Mouse (Mus musculus) cortical plate, adult 2 months (tissue): ENCODE data around the gene Ufm1. TPM values are rescaled to one million over a fixed set of nuclear protein-coding genes. Genes with fewer than 3 reads are reported as not detected.

ENCODE experiments used
- H3K27ac ChIP-seq: fragments of 200-500 bp; 2 replicates; pipeline ENCODE4 v1.5.1; 2012; ENCODE audit warnings: low read length, control low read depth, inconsistent platforms; ENCODE audit not compliant: insufficient read depth
- H3K4me1 ChIP-seq: fragments of 200-500 bp; 2 replicates; pipeline ENCODE4 v1.6.1; 2011; ENCODE audit warnings: low read length; ENCODE audit not compliant: control insufficient read depth, insufficient read depth
- H3K4me3 ChIP-seq: fragments of 200-500 bp; 2 replicates; pipeline ENCODE4 v1.5.1; 2011; ENCODE audit warnings: mild to moderate bottlenecking, low read length, control low read depth; ENCODE audit not compliant: insufficient read depth
- CTCF ChIP-seq: fragments of 200-500 bp; IDR thresholded peaks from 2 replicates; pipeline ENCODE4 v1.5.1; 2011; ENCODE audit warnings: mild to moderate bottlenecking, control low read depth, low read length; ENCODE audit not compliant: insufficient read depth; ENCODE audit errors: extremely low read depth
- POLR2A ChIP-seq: fragments of 200-500 bp; IDR thresholded peaks from 2 replicates; pipeline ENCODE4 v1.6.1; 2011; ENCODE audit warnings: mild to moderate bottlenecking, low read length, control low read depth; ENCODE audit not compliant: insufficient read depth; ENCODE audit errors: extremely low read depth
- polyA plus RNA-seq: library from polyadenylated mRNA; depleted of rRNA; stranded (reverse); fragments of >200 nt; gene quantifications from 2 replicates; pipeline ENCODE4 v1.2.3, GENCODE M21; 2012; rRNA removed

The Ufm1 gene
- 39.9 and 48.0 TPM in 2 replicates for polyA plus RNA-seq

DNA sequence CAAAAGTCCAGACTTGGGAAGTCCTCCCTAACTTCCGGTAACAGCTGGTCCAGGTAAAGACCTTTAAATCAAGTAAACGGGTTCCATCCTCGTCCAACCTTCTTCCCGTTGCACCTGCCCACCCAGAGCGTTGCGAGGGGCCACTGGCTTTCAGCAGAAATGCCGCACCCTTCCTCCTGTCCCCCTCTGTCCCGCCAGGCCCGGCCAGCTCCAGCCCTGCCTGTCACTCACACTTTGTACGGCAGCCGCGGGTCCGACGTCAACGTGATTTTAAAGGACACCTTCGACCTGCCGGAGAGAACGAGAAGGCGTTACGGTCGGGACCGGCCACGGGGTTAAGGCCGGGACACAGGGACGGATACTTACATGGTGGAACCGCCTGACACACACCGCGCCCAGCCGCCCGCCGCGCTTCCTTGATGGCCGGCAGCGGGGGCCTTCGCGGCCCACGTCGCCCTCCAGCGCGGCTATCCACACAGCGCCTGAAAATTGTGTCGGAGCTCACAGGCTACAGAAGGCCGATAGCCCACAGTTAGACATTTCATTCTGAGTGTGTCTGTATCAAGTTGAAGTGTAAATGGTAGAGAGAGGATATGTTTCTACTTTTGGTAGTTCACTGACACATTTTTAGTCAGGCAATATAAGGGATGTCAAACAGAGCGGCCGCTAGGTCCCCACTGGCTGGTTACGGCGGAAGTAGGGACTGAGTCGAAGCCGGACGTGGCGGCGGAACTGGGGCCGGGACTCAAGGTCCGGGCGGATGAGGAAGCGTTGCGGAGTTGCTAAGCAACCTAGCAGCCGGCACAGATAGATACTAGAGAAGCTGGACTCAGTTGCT is at the start of gene Ufm1:
TSS of gene Ufm1 (minus strand) at position 448 of the 838 bp plus-strand sequence.
- no peak for TF ChIP-seq CTCF
- TF ChIP-seq POLR2A: 0 out of 2 replicates have a peak, but pooled peaks have one; percentile 23
- Histone ChIP-seq H3K4me3 (peak within 1 kb of the TSS; percentile 90), H3K4me1 (peaks cover 4% of the 10 kb centered on the region; the same call in 1 of the 2 replicates), H3K27ac (peak within 1 kb of the TSS; percentile 77)

DNA sequence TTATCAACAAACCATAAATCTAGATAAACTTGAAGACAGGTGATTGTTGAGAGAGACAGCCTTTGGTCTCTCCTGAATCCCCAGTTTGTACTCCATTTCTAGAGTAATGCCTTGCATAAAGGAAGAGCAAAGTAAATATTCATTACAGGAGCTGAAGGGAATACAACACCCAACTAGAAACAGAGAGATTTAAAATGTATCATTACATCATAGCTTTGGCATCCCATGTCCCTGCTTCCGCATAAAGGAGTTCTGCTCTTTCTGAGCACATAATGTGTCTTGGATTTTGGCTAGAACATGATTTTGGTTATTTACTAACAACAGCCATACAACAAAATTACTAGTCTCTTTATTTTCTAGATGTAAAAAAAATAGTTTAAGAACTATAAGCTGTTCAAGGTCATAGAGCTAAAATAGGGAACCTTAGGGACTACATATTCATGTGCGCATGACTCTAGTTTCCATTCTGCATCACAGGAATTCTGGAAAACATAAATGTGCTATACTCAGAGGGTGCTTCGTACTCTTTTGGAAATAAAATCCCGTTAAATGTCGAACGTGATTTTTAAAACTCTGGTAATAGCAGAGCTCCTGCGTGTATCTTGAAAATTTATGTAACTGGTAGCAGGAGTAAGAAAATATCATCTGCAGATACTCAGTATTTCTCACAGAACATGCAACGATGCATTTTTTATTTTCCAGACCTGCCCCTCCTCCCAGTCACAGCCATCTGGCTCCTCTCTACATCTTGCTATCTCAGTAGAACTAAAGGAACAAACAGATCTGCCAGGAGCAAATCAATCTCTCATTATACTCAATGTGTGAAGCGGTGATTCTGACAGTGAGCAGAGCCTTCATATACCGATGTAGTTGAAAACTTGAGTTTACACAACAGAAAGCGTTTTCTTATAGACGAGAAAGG is 27.2 kb upstream of the Ufm1 start:
- H3K4me3 ChIP-seq: no peak overlapping the region

DNA sequence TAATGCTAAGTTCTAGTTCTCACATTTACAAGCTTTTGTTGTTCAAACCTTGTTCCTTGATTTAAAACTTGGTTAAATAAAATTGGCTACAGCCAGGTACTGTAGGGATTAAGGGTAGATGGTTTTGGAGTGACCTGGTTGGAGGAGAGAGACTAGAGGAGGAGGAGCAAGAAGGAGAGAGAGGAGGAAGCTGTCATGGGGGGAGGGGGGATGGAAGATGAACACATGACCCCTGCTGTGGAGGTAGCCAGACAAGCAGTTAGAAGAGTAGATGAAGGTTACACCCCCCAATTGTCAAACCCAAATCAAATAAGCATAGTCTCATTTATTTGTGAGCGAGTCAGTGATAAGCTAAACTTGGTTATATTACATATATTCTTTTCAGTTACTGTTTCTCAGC is 8.0 kb upstream of the Ufm1 start:
- no peak overlapping the region for H3K4me3 ChIP-seq

More for the DNA sequence above, 27.2 kb upstream of the Ufm1 start:
- no peak for TF ChIP-seq CTCF
- no peak for TF ChIP-seq POLR2A
- Histone ChIP-seq H3K4me1 (no peaks in the 10 kb centered on the region), H3K27ac (no peak overlapping the region)

DNA sequence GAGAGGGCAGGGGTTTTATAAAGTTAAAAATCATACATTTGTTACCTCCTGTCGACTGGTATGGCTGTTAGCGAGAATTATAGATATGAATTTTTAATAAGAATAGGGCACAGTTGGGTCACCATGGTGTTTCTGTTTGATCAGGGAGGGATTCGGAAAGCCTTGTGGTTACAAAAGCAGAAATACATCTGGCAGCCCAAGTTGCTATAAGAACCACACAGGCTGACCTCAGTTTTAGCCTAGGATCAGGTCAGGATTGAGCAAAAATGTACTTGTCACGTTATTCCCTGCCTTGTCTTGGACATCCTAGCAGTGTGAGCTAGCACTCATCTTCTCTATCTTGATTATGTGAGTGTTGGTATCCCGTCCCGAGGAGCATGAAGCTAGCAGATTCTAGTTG is 6.9 kb upstream of the Ufm1 start:
- Histone ChIP-seq H3K4me3 (no peak overlapping the region), H3K4me1 (no peaks in the 10 kb centered on the region), H3K27ac (no peak overlapping the region)
- TF ChIP-seq POLR2A: no peak
- TF ChIP-seq CTCF: no peak

More for the DNA sequence above, 8.0 kb upstream of the Ufm1 start:
- Histone ChIP-seq H3K27ac (no peak overlapping the region), H3K4me1 (no peaks in the 10 kb centered on the region)
- TF ChIP-seq CTCF (no peak), POLR2A (no peak)

DNA sequence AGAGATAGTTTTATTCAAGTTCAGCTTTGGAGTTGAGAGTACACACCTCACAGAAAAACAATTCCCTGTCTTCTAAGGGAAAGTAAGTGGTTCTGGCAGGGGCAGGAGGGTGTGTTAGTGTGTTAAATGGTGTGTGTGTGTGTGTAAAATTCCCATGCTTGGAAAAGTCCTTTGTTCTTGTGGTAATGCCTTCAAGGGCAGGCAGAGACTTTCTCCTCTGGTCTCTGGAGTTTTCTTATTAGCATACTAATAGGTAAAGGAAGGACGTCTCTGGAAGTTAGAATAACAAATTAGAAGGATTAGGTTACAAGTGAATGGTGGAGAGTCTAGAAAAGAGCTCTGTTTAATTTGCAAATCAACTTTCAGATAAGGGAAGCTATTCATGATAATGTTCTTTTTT is 5.6 kb upstream of the Ufm1 start:
- H3K4me1 ChIP-seq: no peaks in the 10 kb centered on the region
- TF ChIP-seq POLR2A (no peak), CTCF (no peak)
- H3K4me3 ChIP-seq: no peak overlapping the region
- H3K27ac ChIP-seq: no peak overlapping the region

DNA sequence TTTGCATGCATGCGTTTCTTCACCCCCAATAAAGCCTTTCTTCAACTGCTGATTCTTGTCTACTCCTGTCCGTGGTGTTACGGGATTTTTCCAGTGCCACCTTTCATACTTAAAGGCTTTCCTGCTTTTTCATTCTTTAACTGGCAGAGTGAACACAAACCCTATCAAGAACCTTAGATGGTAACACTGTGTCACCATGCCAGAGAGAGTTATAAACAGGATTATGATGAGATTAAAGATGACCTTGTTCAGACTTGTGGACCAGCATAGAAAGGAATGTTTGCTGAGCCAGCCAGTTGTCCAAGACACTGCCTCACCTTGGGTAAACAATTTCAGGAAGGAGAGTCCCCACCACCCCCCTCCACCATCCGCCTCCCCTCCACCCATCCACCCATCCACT is 4.6 kb upstream of the Ufm1 start:
- TF ChIP-seq POLR2A (no peak), CTCF (no peak)
- H3K4me3 ChIP-seq: no peak overlapping the region
- H3K27ac ChIP-seq: no peak overlapping the region
- H3K4me1 ChIP-seq: no peaks in the 10 kb centered on the region

DNA sequence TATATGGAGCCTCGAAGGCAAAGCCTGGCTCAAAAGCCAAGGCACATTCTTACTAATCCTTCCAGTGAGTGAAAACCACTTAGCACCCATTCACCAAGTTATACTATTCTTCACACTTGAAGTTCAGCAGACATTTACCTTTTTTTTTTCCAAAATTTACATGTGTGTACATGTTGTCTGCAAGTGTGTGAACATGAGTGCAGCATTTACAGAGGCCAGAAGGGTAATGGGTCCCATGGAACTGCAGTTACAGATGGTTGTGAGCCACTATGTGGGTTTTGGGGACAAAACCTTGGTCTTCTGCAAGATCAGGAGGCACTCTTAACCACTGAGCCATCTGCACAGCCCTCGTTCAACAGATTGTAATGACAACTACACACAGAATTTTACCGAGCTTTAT is 8.8 kb downstream of the Ufm1 start:
- Histone ChIP-seq H3K4me1 (no peaks in the 10 kb centered on the region), H3K4me3 (no peak overlapping the region), H3K27ac (no peak overlapping the region)
- no peak for TF ChIP-seq CTCF
- TF ChIP-seq POLR2A: no peak

DNA sequence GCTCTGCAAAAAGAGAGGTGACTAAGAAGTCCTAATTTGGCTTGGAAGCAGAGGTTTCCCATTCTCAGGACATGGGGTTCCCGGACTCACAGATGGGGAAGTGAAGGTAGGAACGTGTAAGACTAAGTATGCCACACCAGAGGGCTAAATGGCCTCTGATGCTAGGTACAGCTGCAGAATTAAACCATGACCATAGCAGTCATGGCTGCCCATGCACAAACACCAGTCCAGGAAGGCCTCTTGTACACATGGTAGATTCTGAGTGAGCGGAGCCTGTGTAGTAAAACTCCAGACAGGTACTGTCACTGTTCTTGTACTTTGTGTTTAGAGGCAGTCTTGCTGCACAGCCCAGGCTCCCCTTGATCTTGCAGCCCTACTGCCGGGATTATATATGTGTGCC is 9.4 kb downstream of the Ufm1 start:
- no peak overlapping the region for H3K4me3 ChIP-seq
- TF ChIP-seq POLR2A (no peak), CTCF (no peak)
- H3K4me1 ChIP-seq: no peaks in the 10 kb centered on the region
- no peak overlapping the region for H3K27ac ChIP-seq

DNA sequence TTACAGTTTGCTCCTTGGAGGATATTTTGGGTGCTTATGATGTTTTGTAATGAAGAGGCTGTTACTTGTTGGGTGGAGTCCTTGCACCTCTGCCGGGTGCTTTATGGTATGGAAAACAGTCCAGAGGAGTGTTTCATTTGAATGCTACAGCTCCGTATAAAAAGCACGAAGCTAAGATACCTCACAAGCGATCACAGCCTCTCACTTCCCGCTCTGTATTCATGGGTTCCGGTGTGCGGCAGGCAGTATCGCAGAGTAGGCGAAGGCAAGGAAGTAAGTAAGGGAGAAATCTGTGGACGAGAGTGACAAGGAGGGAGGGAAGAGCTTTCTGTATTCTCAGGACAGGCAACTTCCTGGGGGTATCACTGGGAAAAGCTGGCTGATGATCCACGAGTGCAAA is 15.4 kb downstream of the Ufm1 start:
- TF ChIP-seq CTCF: no peak
- no peak for TF ChIP-seq POLR2A
- Histone ChIP-seq H3K4me3 (peak overlapping the region; percentile 14; the same call in 1 of the 2 replicates), H3K27ac (no peak overlapping the region), H3K4me1 (no peaks in the 10 kb centered on the region)

DNA sequence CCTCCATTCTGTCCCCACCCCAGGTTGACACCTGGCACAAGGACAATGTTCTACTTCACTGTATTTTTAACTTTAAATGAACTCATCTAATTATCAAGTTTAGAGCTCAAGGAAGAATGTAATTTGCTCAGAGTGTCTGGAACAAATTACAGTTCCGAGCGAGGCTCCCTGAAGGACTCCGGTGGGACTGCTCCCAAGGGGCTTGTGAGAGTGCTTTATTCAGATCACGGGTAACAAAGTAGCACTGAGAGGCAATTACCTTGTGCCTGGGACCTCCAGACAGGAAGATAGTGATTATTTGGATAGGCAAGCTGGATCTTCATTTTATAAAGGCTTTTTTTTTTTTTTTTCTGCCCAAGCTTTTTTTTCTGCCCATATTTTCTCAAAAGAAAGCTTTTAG is 15.9 kb downstream of the Ufm1 start:
- Histone ChIP-seq H3K27ac (no peak overlapping the region), H3K4me3 (no peak overlapping the region), H3K4me1 (no peaks in the 10 kb centered on the region)
- TF ChIP-seq POLR2A (no peak), CTCF (no peak)
